Mouse (Mus musculus): ENCODE measurements around the gene Lpxn.

DNA sequence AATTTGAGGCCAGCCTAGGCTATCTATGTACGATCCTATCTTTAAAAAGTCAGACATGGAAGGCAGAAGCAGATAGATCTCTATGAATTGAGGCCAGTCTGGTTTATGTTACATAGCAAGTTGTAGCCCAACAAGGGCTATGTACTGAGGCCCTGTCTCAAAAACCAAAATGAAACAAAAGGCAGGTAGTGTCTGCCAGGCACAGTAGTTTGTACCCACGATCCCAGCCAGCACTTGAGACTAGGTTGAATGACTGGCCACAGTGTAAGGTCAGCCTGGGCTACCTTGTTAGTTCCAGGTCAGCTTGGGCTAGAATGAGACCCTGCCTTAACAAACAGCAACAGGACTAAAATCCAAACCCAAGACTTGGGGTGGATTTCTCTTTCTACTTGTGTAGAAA is 4.6 kb downstream of the Lpxn start:
- no peak for TF ChIP-seq CTCF (IDR thresholded peaks at IDR 0.05; ENCODE audit: low read depth)
- no peak for TF ChIP-seq EP300 (optimal IDR thresholded peaks at IDR 0.05)

All from stomach, postnatal 0 days (tissue).